Mouse (Mus musculus) liver, adult 2 months (tissue): ENCODE results near the gene Ano2.

Experiments used
- CTCF ChIP-seq: fragments of 200-500 bp; IDR thresholded peaks from 2 replicates; pipeline ENCODE4 v1.5.1; 2011; ENCODE audit warnings: low read depth, low read length, control low read depth
- POLR2A ChIP-seq: fragments of 200-500 bp; IDR thresholded peaks from 2 replicates; pipeline ENCODE4 v1.6.1; 2011; ENCODE audit warnings: low read length, control low read depth; ENCODE audit not compliant: insufficient read depth; ENCODE audit errors: extremely low read depth

DNA sequence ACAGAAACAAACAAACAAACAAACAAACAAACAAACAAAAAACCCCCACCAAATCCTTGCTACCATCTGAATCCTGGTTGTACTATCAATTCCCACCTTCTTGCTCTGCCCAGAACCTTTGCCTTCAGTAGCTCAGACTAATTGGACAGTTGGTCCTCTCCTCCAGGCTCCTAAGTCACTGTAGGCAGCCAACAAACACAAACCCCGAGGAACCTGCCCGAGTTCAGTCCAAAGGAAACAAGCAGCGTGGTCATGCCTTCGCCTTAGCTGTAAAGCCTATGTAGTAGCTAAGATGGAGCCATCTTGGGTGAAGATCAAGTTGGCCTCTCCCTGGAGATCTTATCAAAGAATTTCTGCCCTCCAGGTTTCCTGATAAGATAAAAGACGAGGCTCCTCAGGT, 362.9 kb downstream of the Ano2 start:
- TF ChIP-seq CTCF, result no peak
- no peak for TF ChIP-seq POLR2A
